Mouse (Mus musculus) brown adipose tissue, adult 24 weeks (tissue): ENCODE data around the gene Gm15517. TPM values are rescaled to one million over a fixed set of nuclear protein-coding genes. Genes with fewer than 3 reads are reported as not detected.

Experiments used
- H3K27ac ChIP-seq: fragments of 200-500 bp; replicated peaks from 2 replicates; pipeline ENCODE4 v1.5.1; 2012; ENCODE audit warnings: low read depth, mild to moderate bottlenecking, low read length
- H3K4me1 ChIP-seq: fragments of 200-500 bp; 2 replicates; pipeline ENCODE4 v1.6.1; 2012; ENCODE audit warnings: low read length, mixed read lengths; ENCODE audit not compliant: control insufficient read depth, insufficient read depth, insufficient read length
- H3K4me3 ChIP-seq: fragments of 200-500 bp; 2 replicates; pipeline ENCODE4 v1.5.1; 2012; ENCODE audit warnings: low read depth, mild to moderate bottlenecking, low read length, moderate library complexity; ENCODE audit not compliant: insufficient read depth
- polyA plus RNA-seq: library from polyadenylated mRNA; stranded (reverse); fragments of >200 nt; gene quantifications from 2 replicates; pipeline ENCODE4 v1.2.4, GENCODE M21; 2012; ENCODE audit not compliant: missing spikeins, insufficient read depth, insufficient read length

Gm15517 gene
- polyA plus RNA-seq, 1 experiment: not detected

DNA sequence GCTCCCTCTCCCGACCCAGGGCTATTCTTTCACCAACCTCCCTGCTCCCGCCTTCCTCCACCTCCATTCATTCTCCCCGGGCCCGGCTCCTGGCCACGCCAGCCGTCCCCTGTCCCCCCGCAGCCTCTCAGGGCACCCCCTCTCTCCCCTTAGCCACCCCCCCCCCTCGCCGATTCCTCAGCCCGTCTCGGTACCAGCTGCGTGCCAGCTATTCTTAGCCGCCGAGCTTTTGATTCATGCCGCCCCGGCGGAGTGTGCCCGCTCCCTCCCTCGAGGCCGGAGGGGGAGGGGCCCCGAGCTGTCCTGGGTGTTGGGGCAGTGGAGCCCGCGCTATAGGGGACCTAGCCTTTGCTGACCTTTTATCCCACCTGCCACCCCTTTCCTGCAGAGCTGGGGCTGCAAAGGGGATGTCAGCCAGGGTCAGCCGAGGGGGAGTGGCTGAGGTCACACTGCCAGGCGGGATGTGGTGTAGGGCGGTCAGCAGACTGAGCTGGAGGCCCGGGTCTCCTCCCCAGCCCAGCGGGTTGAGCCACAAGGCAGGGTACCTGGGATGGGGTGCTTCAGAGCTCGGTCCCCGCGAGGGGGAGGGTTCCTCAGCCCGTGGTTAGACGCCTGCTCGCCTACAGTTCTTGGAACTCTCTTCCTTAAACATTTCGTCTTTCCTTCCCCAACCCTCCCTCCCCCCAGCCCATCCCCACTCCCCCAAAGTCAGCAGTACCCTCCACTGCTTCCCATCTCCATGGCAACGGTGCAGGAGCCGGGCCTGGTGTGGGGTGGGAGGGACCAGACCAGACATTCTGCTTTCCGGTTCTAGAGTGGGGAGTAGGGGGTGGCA is 49.8 kb downstream of the Gm15517 start:
- Histone ChIP-seq H3K27ac (no peak overlapping the region), H3K4me1 (no peaks in the 10 kb centered on the region; the same call in 1 of the 2 replicates), H3K4me3 (peak overlapping the region; percentile 22; the same call in 1 of the 2 replicates)

Other genes with a start within 250 kb of the Gm15517 start
- not detected in 2 replicates for gene Klk1b26, start 249.3 kb upstream of the Gm15517 start, polyA plus RNA-seq
- gene Klk1b27, start 209.2 kb upstream of the Gm15517 start, polyA plus RNA-seq: not detected in 2 replicates
- gene Klk1b21, start 159.1 kb upstream of the Gm15517 start, polyA plus RNA-seq: not detected in 2 replicates
- not detected in 2 replicates for gene Klk1b22, start 148.8 kb upstream of the Gm15517 start, polyA plus RNA-seq
- not detected in 2 replicates for gene Klk1b16, start 124.7 kb upstream of the Gm15517 start, polyA plus RNA-seq
- gene Klk1b24, start 73.2 kb upstream of the Gm15517 start, polyA plus RNA-seq: not detected in 2 replicates
- not detected in 2 replicates for gene Klk1b3, start 63.3 kb upstream of the Gm15517 start, polyA plus RNA-seq
- gene Klk1b4, start 54.0 kb upstream of the Gm15517 start, polyA plus RNA-seq: not detected in 2 replicates
- gene Klk1b5, start 45.5 kb upstream of the Gm15517 start, polyA plus RNA-seq: not detected in 2 replicates
- gene Klk1, start 36.1 kb upstream of the Gm15517 start, polyA plus RNA-seq: not detected in 2 replicates
- gene Gm36864, start 25.3 kb upstream of the Gm15517 start, polyA plus RNA-seq: not detected in 2 replicates
- gene 1700028J19Rik, start 14.8 kb upstream of the Gm15517 start, polyA plus RNA-seq: not detected in 2 replicates
- 5.5 and 5.7 TPM in 2 replicates for gene 2410002F23Rik, start 14.7 kb upstream of the Gm15517 start, polyA plus RNA-seq
- not detected in 2 replicates for gene Acp4, start 4.1 kb upstream of the Gm15517 start, polyA plus RNA-seq
- gene Clec11a, start 45.5 kb downstream of the Gm15517 start, polyA plus RNA-seq: 1.4 and 1.8 TPM in 2 replicates
- 0.59 and 1.0 TPM in 2 replicates for gene Shank1, start 48.8 kb downstream of the Gm15517 start, polyA plus RNA-seq
- 3.2 and 4.9 TPM in 2 replicates for gene Syt3, start 122.7 kb downstream of the Gm15517 start, polyA plus RNA-seq
- gene 1700008O03Rik, start 124.4 kb downstream of the Gm15517 start, polyA plus RNA-seq: not detected in 2 replicates
- not detected in 2 replicates for gene Lrrc4b, start 167.6 kb downstream of the Gm15517 start, polyA plus RNA-seq
- not detected in 2 replicates for gene Aspdh, start 203.9 kb downstream of the Gm15517 start, polyA plus RNA-seq
- 25.2 and 29.4 TPM in 2 replicates for gene Josd2, start 206.5 kb downstream of the Gm15517 start, polyA plus RNA-seq
- 80.2 and 97.6 TPM in 2 replicates for gene Emc10, start 235.1 kb downstream of the Gm15517 start, polyA plus RNA-seq
- 3.2 and 3.6 TPM in 2 replicates for gene Fam71e1, start 235.1 kb downstream of the Gm15517 start, polyA plus RNA-seq